Comparison of ENCODE assay signal across 8 mouse cellular contexts in genomic region chr10:103027226-103027930, GRCm38 (mm10). TPM values are rescaled to one million over a fixed set of nuclear protein-coding genes. Genes with fewer than 3 reads are reported as not detected.
DNase-seq lines count a peak whose midpoint lies in the region; ATAC-seq lines count a peak whose summit lies in the region.
"Had no signal": no experiment of that assay in that cellular context is flagged by ENCODE, and none has a peak within 500 bp of the region (broad histone marks: within the 10 kb centered on the region; RNA-seq: fewer than 3 reads in every experiment).

No protein-coding gene starts in this region.

- H3K4me2 ChIP-seq in hindbrain, embryonic 13.5 days: no peak overlapping the region
- H3K4me2 ChIP-seq in midbrain, embryonic 13.5 days (replicated peaks): no peak overlapping the region
- no peak overlapping the region for H3K4me2 ChIP-seq in neural tube, embryonic 13.5 days

- H3K9ac ChIP-seq in hindbrain, embryonic 13.5 days: no peak overlapping the region
- H3K9ac ChIP-seq in midbrain, embryonic 13.5 days (replicated peaks): no peak overlapping the region
- H3K9ac ChIP-seq in neural tube, embryonic 13.5 days: no peak overlapping the region

- WGBS in hindbrain, embryonic 10.5 days: 1% methylated on average over 20 of the region's 20 CpGs
- WGBS in hindbrain, embryonic 13.5 days: under 1% methylated on average over 20 of the region's 20 CpGs
- WGBS in midbrain, embryonic 10.5 days: under 1% methylated on average over 20 of the region's 20 CpGs
- 1% methylated on average over 20 of the region's 20 CpGs for WGBS in midbrain, embryonic 13.5 days
- under 1% methylated on average over 20 of the region's 20 CpGs for WGBS in neural tube, embryonic 13.5 days

- H3K27me3 ChIP-seq in hindbrain, embryonic 10.5 days (ENCODE audit: insufficient read depth, poor library complexity, severe bottlenecking): peaks cover 85% of the 10 kb centered on the region
- peaks cover 65% of the 10 kb centered on the region for H3K27me3 ChIP-seq in hindbrain, embryonic 13.5 days
- peaks cover 91% of the 10 kb centered on the region for H3K27me3 ChIP-seq in midbrain, embryonic 10.5 days (ENCODE audit: low read depth, poor library complexity, severe bottlenecking)
- peaks cover 69% of the 10 kb centered on the region for H3K27me3 ChIP-seq in midbrain, embryonic 13.5 days
- peaks cover 74% of the 10 kb centered on the region for H3K27me3 ChIP-seq in neural tube, embryonic 13.5 days

- peak; percentile 19 for DNase-seq in hindbrain, embryonic 10.5 days (ENCODE audit: low spot score)
- DNase-seq in midbrain, embryonic 10.5 days (ENCODE audit: low spot score): peak; percentile 23
- DNase-seq in fibroblast of lung, adult 2 months (ENCODE audit: low read depth): peak; percentile 8
- DNase-seq in urinary bladder, postnatal 36 days (ENCODE audit: low spot score in 2 of 2): no peak
- DNase-seq: layer of hippocampus, postnatal 36 days had no signal

- no peak overlapping the region for H3K27ac ChIP-seq in hindbrain, embryonic 10.5 days
- H3K27ac ChIP-seq in hindbrain, embryonic 13.5 days: no peak overlapping the region
- no peak overlapping the region for H3K27ac ChIP-seq in midbrain, embryonic 10.5 days (replicated peaks)
- H3K27ac ChIP-seq in midbrain, embryonic 13.5 days: no peak overlapping the region
- no peak overlapping the region for H3K27ac ChIP-seq in neural tube, embryonic 13.5 days (replicated peaks)

- H3K36me3 ChIP-seq in hindbrain, embryonic 10.5 days: no peaks in the 10 kb centered on the region
- no peaks in the 10 kb centered on the region for H3K36me3 ChIP-seq in hindbrain, embryonic 13.5 days
- H3K36me3 ChIP-seq in midbrain, embryonic 10.5 days: no peaks in the 10 kb centered on the region
- H3K36me3 ChIP-seq in midbrain, embryonic 13.5 days: no peaks in the 10 kb centered on the region
- H3K36me3 ChIP-seq in neural tube, embryonic 13.5 days: no peaks in the 10 kb centered on the region

- no peak for ATAC-seq in hindbrain, embryonic 13.5 days (ENCODE audit: low FRiP score)
- ATAC-seq in midbrain, embryonic 13.5 days: no peak
- ATAC-seq in neural tube, embryonic 13.5 days (ENCODE audit: low read depth): no peak

- H3K9me3 ChIP-seq in hindbrain, embryonic 10.5 days: no peaks in the 10 kb centered on the region
- no peaks in the 10 kb centered on the region for H3K9me3 ChIP-seq in hindbrain, embryonic 13.5 days
- H3K9me3 ChIP-seq in midbrain, embryonic 10.5 days (replicated peaks): no peaks in the 10 kb centered on the region
- no peaks in the 10 kb centered on the region for H3K9me3 ChIP-seq in midbrain, embryonic 13.5 days
- H3K9me3 ChIP-seq in neural tube, embryonic 13.5 days: no peaks in the 10 kb centered on the region

- H3K4me3 ChIP-seq in hindbrain, embryonic 10.5 days: peak overlapping the region; percentile 50
- no peak overlapping the region for H3K4me3 ChIP-seq in hindbrain, embryonic 13.5 days
- peak overlapping the region; percentile 53 for H3K4me3 ChIP-seq in midbrain, embryonic 10.5 days
- no peak overlapping the region for H3K4me3 ChIP-seq in midbrain, embryonic 13.5 days (replicated peaks)
- peak overlapping the region; percentile 31; the same call in 1 of the 2 replicates for H3K4me3 ChIP-seq in neural tube, embryonic 13.5 days

- H3K4me1 ChIP-seq in hindbrain, embryonic 10.5 days (replicated peaks): peaks cover 17% of the 10 kb centered on the region
- peaks cover 11% of the 10 kb centered on the region for H3K4me1 ChIP-seq in hindbrain, embryonic 13.5 days (replicated peaks)
- H3K4me1 ChIP-seq in midbrain, embryonic 10.5 days: peaks cover 34% of the 10 kb centered on the region
- peaks cover 14% of the 10 kb centered on the region for H3K4me1 ChIP-seq in midbrain, embryonic 13.5 days (replicated peaks)
- peaks cover 15% of the 10 kb centered on the region for H3K4me1 ChIP-seq in neural tube, embryonic 13.5 days (replicated peaks)

RNA-seq across cellular contexts. Expression of gene Alx1, which starts 2.6 kb away (rescaled TPM):
- polyA plus RNA-seq in hindbrain, embryonic 10.5 days (2016; fragmentation: Nextera tagmentation; extraction: Ambion mirVana): 4.3 and 11.0 TPM in 2 replicates
- 0.26 and 1.1 TPM in 2 replicates for polyA plus RNA-seq in hindbrain, embryonic 13.5 days (2015; fragmentation: Nextera tagmentation; extraction: Ambion mirVana)
- polyA plus RNA-seq in midbrain, embryonic 10.5 days (2016; fragmentation: Nextera tagmentation; extraction: Ambion mirVana): 8.1 and 9.1 TPM in 2 replicates
- 0.38 and 0.43 TPM in 2 replicates for polyA plus RNA-seq in midbrain, embryonic 13.5 days (2015; fragmentation: Nextera tagmentation; extraction: Ambion mirVana)
- 0.88 and 1.7 TPM in 2 replicates for polyA plus RNA-seq in neural tube, embryonic 13.5 days (2015; fragmentation: Nextera tagmentation; extraction: Ambion mirVana)

Comparison
In these comparisons a context has a peak if more than half of its experiments do, and no peak if none do; other contexts are left out.
1. H3K4me3 ChIP-seq: peak in hindbrain, embryonic 10.5 days (single experiment), midbrain, embryonic 10.5 days (single experiment) and neural tube, embryonic 13.5 days (single experiment); none in hindbrain, embryonic 13.5 days (single experiment) and midbrain, embryonic 13.5 days (single experiment).
2. DNase-seq: peak in hindbrain, embryonic 10.5 days (single experiment), midbrain, embryonic 10.5 days (single experiment) and fibroblast of lung, adult 2 months (single experiment); none in urinary bladder, postnatal 36 days (0 of 2).